Mouse (Mus musculus) olfactory bulb, adult 2 months (tissue): ENCODE data around the gene Commd8.

Source experiments
- CTCF ChIP-seq: fragments of 200-500 bp; IDR thresholded peaks from 2 replicates; pipeline ENCODE4 v1.5.1; 2012; ENCODE audit warnings: low read depth, mild to moderate bottlenecking, low read length, moderate library complexity; ENCODE audit not compliant: insufficient read depth
- POLR2A ChIP-seq: fragments of 200-500 bp; IDR thresholded peaks from 2 replicates; pipeline ENCODE4 v1.6.1; 2012; ENCODE audit warnings: mild to moderate bottlenecking, low read depth, low read length, moderate library complexity; ENCODE audit not compliant: insufficient read depth

DNA sequence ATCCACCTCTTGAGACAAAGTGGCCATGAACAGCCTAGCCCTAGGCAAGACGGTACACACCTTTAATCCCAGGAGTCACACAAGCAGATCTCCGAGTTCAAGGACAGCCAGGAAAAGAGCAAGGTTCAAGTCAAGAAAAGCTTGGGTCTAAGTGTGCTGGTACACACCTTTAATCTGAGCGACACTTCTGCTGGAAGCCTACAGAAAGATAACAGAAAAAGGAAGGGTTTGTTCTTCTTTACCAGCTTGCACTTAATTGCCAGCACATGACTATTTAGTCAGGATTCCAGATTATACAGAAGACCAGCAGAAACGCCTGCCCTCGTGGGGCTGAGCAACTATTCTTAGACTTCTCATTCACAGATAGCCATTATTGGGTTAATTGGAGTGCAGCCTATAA is 23.9 kb upstream of the Commd8 start:
- no peak for TF ChIP-seq CTCF
- no peak for TF ChIP-seq POLR2A
